Mouse (Mus musculus): Measurements from ENCODE around the gene Arhgap18.

GRCm38 (mm10) chr10:26912807-26913206, 159.6 kb downstream of the Arhgap18 start:
- TF ChIP-seq MAX (IDR thresholded peaks at IDR 0.05): no peak
- no peak for TF ChIP-seq USF1 (IDR thresholded peaks at IDR 0.05; ENCODE audit: low read depth)
- TF ChIP-seq CTCF (IDR thresholded peaks at IDR 0.05; ENCODE audit: control insufficient read depth, insufficient read depth, insufficient read length): no peak
- TF ChIP-seq MYOD1 (IDR thresholded peaks at IDR 0.05; ENCODE audit: control insufficient read depth, insufficient read length, low read depth): no peak
- no peak for TF ChIP-seq MYOG (IDR thresholded peaks at IDR 0.05; ENCODE audit: control insufficient read depth, extremely low read depth, insufficient read length)
- no peak for TF ChIP-seq CEBPB (IDR thresholded peaks at IDR 0.05; ENCODE audit: low read depth)
- TF ChIP-seq FOSL1 (IDR thresholded peaks at IDR 0.05; ENCODE audit: insufficient read depth, low read length, poor library complexity, severe bottlenecking): no peak
